Mouse (Mus musculus): ENCODE measurements at regions not wholly inside any gene's neighbourhood (a gene's known extent, or its start where the extent isn't known, plus 50 kb on each side); places are given as distances from the start of the nearest gene placed in this dataset.

- DNase-seq = peak in 1 of 2 experiments; percentile 22
Measured at GRCm38 (mm10) chr4:55726081-55726480, 193.8 kb upstream of the Klf4 start.

- no peak for DNase-seq
Measured at GRCm38 (mm10) chr4:55724286-55724685, 192.0 kb upstream of the Klf4 start.

GRCm38 (mm10) chr4:55723124-55723523, 190.9 kb upstream of the Klf4 start:
- DNase-seq = peak; percentile 9 to 42

- peak; percentile 35 to 72 for DNase-seq
Measured at GRCm38 (mm10) chr4:55722388-55722787, 190.1 kb upstream of the Klf4 start.

GRCm38 (mm10) chr4:55721834-55722233, 189.6 kb upstream of the Klf4 start:
- peak; percentile 50 to 79 for DNase-seq

GRCm38 (mm10) chr4:55718438-55718837, 186.2 kb upstream of the Klf4 start:
- peak; percentile 22 to 69 for DNase-seq

GRCm38 (mm10) chr4:55716161-55716651, 183.9 kb upstream of the Klf4 start:
- DNase-seq = peak in 1 of 2 experiments; percentile 44

GRCm38 (mm10) chr4:55711500-55712341, 179.5 kb upstream of the Klf4 start:
- DNase-seq = peak in 1 of 2 experiments; percentile 47

GRCm38 (mm10) chr4:55710476-55710875, 178.2 kb upstream of the Klf4 start:
- no peak for DNase-seq

GRCm38 (mm10) chr4:55708808-55709207, 176.5 kb upstream of the Klf4 start:
- DNase-seq = no peak

- no peak for DNase-seq
Measured at GRCm38 (mm10) chr4:55707916-55708315, 175.7 kb upstream of the Klf4 start.

- DNase-seq = no peak
Measured at GRCm38 (mm10) chr4:55704921-55705320, 172.7 kb upstream of the Klf4 start.

GRCm38 (mm10) chr4:55703346-55703916, 171.2 kb upstream of the Klf4 start:
- DNase-seq = no peak

- DNase-seq = no peak
Measured at GRCm38 (mm10) chr4:55701334-55701733, 169.1 kb upstream of the Klf4 start.

GRCm38 (mm10) chr4:55699917-55700316, 167.7 kb upstream of the Klf4 start:
- no peak for DNase-seq

GRCm38 (mm10) chr4:55699161-55699560, 166.9 kb upstream of the Klf4 start:
- DNase-seq = no peak

GRCm38 (mm10) chr4:55697108-55697507, 164.8 kb upstream of the Klf4 start:
- no peak for DNase-seq

- peak; percentile 28 to 48 for DNase-seq
Measured at GRCm38 (mm10) chr4:55696428-55696827, 164.2 kb upstream of the Klf4 start.

- no peak for DNase-seq
Measured at GRCm38 (mm10) chr4:55695246-55695645, 163.0 kb upstream of the Klf4 start.

- no peak for DNase-seq
Measured at GRCm38 (mm10) chr4:55689479-55689878, 157.2 kb upstream of the Klf4 start.

- no peak for DNase-seq
Measured at GRCm38 (mm10) chr4:55686771-55687170, 154.5 kb upstream of the Klf4 start.

GRCm38 (mm10) chr4:55672288-55672687, 140.0 kb upstream of the Klf4 start:
- peak; percentile 55 to 71 for DNase-seq

GRCm38 (mm10) chr4:55670258-55670657, 138.0 kb upstream of the Klf4 start:
- no peak for DNase-seq

GRCm38 (mm10) chr4:55664822-55665221, 132.6 kb upstream of the Klf4 start:
- no peak for DNase-seq

All from lung, postnatal 4 days (tissue).